Mouse (Mus musculus) neural tube, embryonic 13.5 days (tissue): ENCODE measurements around the gene Gm20715. TPM values are rescaled to one million over a fixed set of nuclear protein-coding genes. Genes with fewer than 3 reads are reported as not detected.
"Not testable (repeated sequence)": the region's sequence is repeated elsewhere in the genome, so short reads cannot be mapped to it uniquely, and the experiment has no call there.

Experiments used
- ATAC-seq: fragments of 200-750 bp; cut with Nextera tagmentation; 2 replicates; pipeline ENCODE4 v1.8.0; 2017; ENCODE audit warnings: low read depth, mild to moderate bottlenecking, moderate TSS enrichment, moderate library complexity
- H3K27ac ChIP-seq: fragments of 300-500 bp; sonication (generic); replicated peaks from 2 replicates; pipeline ENCODE4 v1.5.1; 2015; ENCODE audit warnings: moderate library complexity, mild to moderate bottlenecking, inconsistent platforms
- H3K27me3 ChIP-seq: fragments of 300-500 bp; sonication (generic); 2 replicates; pipeline ENCODE4 v1.6.1; 2015; ENCODE audit warnings: mild to moderate bottlenecking, inconsistent platforms
- H3K36me3 ChIP-seq: fragments of 300-500 bp; sonication (generic); 2 replicates; pipeline ENCODE4 v1.6.1; 2015; ENCODE audit warnings: mild to moderate bottlenecking, inconsistent platforms
- H3K4me1 ChIP-seq: fragments of 300-500 bp; sonication (generic); replicated peaks from 2 replicates; pipeline ENCODE4 v1.6.1; 2015; ENCODE audit warnings: inconsistent platforms
- H3K4me2 ChIP-seq: fragments of 300-500 bp; sonication (generic); 2 replicates; pipeline ENCODE4 v1.6.1; 2015; ENCODE audit warnings: inconsistent platforms, mild to moderate bottlenecking, moderate library complexity
- H3K4me3 ChIP-seq: fragments of 300-500 bp; sonication (generic); 2 replicates; pipeline ENCODE4 v1.5.1; 2015; ENCODE audit warnings: mild to moderate bottlenecking, inconsistent platforms
- H3K9ac ChIP-seq: fragments of 300-500 bp; sonication (generic); 2 replicates; pipeline ENCODE4 v1.6.1; 2015; ENCODE audit warnings: moderate library complexity, mild to moderate bottlenecking, inconsistent platforms
- H3K9me3 ChIP-seq: fragments of 300-500 bp; sonication (generic); 2 replicates; pipeline ENCODE4 v1.6.1; 2016; ENCODE audit warnings: inconsistent platforms
- WGBS: fragments of 180-500 bp; shearing (Covaris S2); methylation state at CpG from one replicate; pipeline ENCODE4 v1.1.7; 2015; 5-methylcytosine and 5-hydroxymethylcytosine counted together
- polyA plus RNA-seq: library from polyadenylated mRNA; unstranded; fragments of >200 nt; fragmentation: Nextera tagmentation; extraction: Ambion mirVana; gene quantifications from 2 replicates; pipeline ENCODE4 v1.2.1, GENCODE M21; 2015

Gm20715 gene
- polyA plus RNA-seq, 1 experiment from 2014 or later, result not detected

DNA sequence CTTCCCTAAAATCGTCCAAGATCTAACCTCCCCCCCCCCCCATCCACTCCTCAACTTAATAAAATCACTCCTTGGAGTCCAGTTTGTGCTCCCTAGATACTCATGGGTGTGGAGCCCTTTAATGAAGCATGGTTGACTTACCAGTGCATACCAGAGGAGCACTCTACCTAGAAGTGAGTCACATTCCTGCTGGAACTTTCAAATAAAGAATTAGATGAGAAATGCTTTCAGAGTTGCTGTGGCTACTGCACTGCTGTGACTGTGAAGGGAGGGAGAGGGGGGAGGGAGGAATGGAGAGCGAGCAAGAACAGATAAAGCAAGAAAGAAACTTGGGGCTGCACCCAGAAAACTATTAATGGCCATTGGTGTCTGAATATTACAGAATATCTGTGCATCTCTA lies 31.1 kb downstream of the Gm20715 start:
- Histone ChIP-seq H3K27me3 (no peaks in the 10 kb centered on the region), H3K4me1 (no peaks in the 10 kb centered on the region), H3K9me3 (no peaks in the 10 kb centered on the region), H3K27ac (no peak overlapping the region), H3K36me3 (no peaks in the 10 kb centered on the region), H3K4me3 (no peak overlapping the region), H3K4me2 (no peak overlapping the region), H3K9ac (no peak overlapping the region)
- 72% methylated on average over 2 of the region's 2 CpGs for WGBS
- ATAC-seq, result no peak

DNA sequence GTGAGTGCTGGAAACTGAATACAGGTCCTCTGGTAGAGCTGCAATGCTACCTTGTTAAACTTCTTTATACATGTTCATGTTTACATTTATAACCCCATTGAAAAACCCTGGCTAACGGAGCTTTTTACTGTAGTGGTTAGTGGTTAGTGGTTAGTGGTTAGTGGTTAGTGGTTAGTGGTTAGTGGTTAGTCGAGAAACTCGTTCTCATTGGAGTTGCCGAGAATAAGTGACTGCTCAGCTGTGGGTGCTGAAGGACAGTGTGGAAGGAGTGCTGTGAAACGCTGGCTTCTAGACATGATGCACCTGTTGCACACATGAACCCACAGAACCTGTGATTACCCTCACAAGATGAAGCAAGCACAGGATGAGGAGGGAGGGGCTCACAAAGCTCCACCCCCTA lies 37.7 kb downstream of the Gm20715 start:
- H3K4me2 ChIP-seq, result no peak overlapping the region
- no peak for ATAC-seq
- no peak overlapping the region for H3K9ac ChIP-seq
- H3K4me1 ChIP-seq, result no peaks in the 10 kb centered on the region
- no peak overlapping the region for H3K4me3 ChIP-seq
- 0 out of 2 replicates have a peak, but pooled peaks cover 4% of the 10 kb centered on the region for H3K9me3 ChIP-seq
- H3K27me3 ChIP-seq, result no peaks in the 10 kb centered on the region
- no peak overlapping the region for H3K27ac ChIP-seq
- 89% methylated on average over 5 of the region's 5 CpGs for WGBS
- no peaks in the 10 kb centered on the region for H3K36me3 ChIP-seq

DNA sequence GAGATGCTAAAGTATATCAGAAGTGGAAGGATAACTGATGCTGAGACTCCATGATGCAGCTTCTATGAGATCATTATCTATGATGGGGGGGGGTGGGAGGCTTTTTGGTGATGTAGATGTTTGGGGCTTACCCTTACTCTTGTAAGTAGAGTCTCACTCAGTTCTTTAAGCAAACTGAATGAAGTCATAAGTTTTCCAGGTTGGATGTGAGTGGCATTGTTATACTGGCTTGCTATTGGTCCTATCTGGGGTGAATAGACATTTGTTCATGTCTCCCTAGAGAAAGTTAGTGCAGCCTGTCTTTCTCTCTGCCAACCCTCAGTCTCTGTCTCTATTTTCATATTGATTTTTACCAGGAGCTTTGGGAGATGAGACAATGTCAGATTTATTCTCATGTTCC lies 45.8 kb downstream of the Gm20715 start, which contains the start of gene Olfr1336:
Gene Olfr1336, plus strand, starts transcription at position 301 of the 400 bp plus-strand sequence.
- Histone ChIP-seq H3K9ac (no peak within 1 kb of the TSS), H3K4me2 (no peak within 1 kb of the TSS), H3K4me1 (no peaks in the 10 kb centered on the region), H3K4me3 (no peak within 1 kb of the TSS), H3K36me3 (no peaks in the 10 kb centered on the region), H3K27ac (no peak within 1 kb of the TSS), H3K27me3 (no peaks in the 10 kb centered on the region), H3K9me3 (no peaks in the 10 kb centered on the region)
- no peak for ATAC-seq

DNA sequence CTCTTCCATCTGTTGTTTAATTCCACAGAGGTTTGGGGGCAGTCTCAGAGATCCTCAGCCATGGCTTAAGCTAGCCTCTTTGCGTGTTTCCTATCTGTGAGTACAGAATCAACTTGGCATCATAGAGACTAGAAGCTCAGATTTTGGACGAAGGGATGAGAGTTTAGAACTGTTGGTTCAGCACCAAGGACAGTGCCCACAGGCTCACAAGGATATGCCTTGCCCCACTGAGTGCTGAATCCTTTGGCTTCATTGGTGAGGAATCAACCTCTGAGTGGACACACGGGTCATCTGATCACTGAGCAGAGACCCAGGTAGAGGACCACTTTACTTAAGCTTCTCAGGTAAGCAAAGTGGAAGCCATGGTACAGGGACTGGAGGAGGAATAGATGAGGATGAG lies 46.3 kb downstream of the Gm20715 start:
- WGBS, result 47% methylated on average over 3 of the region's 3 CpGs
- no peaks in the 10 kb centered on the region for H3K27me3 ChIP-seq
- H3K27ac ChIP-seq, result no peak overlapping the region
- H3K4me3 ChIP-seq, result no peak overlapping the region
- no peak for ATAC-seq
- no peaks in the 10 kb centered on the region for H3K36me3 ChIP-seq
- H3K9me3 ChIP-seq, result no peaks in the 10 kb centered on the region
- no peak overlapping the region for H3K9ac ChIP-seq
- no peaks in the 10 kb centered on the region for H3K4me1 ChIP-seq
- no peak overlapping the region for H3K4me2 ChIP-seq

DNA sequence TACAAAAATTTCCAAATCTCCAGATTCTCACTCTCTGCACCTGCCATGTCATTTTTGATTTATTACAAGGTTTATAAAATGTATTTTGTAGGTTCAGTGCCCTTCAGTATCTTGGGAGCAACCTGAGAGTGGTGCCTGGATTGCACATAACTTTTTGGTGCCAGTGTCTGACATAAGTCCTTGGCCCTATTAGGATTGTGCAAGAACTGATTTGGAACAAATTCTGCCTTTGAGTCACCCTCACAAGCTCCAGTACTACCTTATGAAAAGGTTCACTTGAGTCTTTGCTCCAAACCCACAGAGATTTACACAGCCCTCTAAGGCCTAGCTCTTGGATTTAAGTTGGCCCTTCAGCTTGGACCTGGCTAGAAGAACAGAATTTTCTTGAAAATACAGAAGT lies 56.9 kb downstream of the Gm20715 start, which contains the start of gene Olfr1346:
Gene Olfr1346, plus strand, starts transcription at position 151 of the 400 bp plus-strand sequence.
- Histone ChIP-seq H3K4me2 (no peak within 1 kb of the TSS), H3K9ac (no peak within 1 kb of the TSS), H3K27ac (no peak within 1 kb of the TSS), H3K36me3 (no peaks in the 10 kb centered on the region), H3K4me3 (no peak within 1 kb of the TSS), H3K4me1 (no peaks in the 10 kb centered on the region), H3K27me3 (no peaks in the 10 kb centered on the region), H3K9me3 (no peaks in the 10 kb centered on the region)
- no peak for ATAC-seq

DNA sequence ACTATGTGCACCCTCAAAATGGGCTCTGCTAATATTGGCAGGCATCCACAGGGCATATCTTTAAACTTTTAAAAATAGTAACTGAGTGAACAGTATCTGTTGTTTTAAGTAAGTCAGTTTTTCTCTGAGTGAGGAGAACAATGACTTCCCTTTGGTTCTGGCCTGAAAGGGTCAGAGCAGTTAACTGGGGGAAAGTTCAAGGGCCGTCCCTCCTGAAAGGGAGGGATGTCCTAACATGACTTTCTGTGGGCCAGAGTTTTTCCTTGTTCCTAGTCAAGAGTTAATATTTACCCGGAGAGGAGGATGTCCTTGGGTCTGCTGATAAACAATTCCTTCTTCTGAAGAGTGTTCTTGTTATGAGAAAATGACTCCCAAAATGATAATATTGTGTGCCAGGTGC lies 67.6 kb downstream of the Gm20715 start:
- not testable (repeated sequence) for H3K27me3 ChIP-seq, H3K9me3 ChIP-seq, H3K36me3 ChIP-seq, H3K4me3 ChIP-seq, H3K4me2 ChIP-seq, H3K27ac ChIP-seq, H3K9ac ChIP-seq, ATAC-seq, H3K4me1 ChIP-seq
- WGBS, result 83% methylated on average over 2 of the region's 2 CpGs

DNA sequence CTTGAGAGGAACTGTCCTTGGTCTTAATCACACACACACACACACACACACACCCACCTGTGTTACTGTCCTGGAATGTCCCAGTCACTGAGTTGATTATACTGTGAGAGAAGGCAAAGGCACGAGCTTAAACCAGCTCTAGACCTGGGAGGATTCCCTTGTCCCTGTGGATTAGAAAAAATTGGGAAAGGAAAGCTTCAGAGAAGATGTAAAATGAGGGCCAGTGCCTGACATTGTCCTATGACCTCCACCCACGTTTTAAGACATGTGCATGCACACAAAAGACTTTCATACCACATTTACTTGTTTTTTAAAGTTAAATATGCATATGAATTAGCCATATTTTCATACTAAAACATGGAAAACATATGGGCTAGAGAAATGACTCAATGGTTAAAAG lies 76.8 kb downstream of the Gm20715 start, which contains the start of gene Olfr5:
Gene Olfr5, minus strand, starts transcription at position 101 of the 400 bp plus-strand sequence.
- H3K4me1 ChIP-seq, result no peaks in the 10 kb centered on the region
- H3K4me2 ChIP-seq, result no peak within 1 kb of the TSS
- no peaks in the 10 kb centered on the region for H3K27me3 ChIP-seq
- H3K36me3 ChIP-seq, result no peaks in the 10 kb centered on the region
- WGBS, result 40% methylated on average over 2 of the region's 2 CpGs
- 0 out of 2 replicates have a peak, but pooled peaks cover 3% of the 10 kb centered on the region for H3K9me3 ChIP-seq
- H3K4me3 ChIP-seq, result no peak within 1 kb of the TSS
- no peak for ATAC-seq
- no peak within 1 kb of the TSS for H3K9ac ChIP-seq
- H3K27ac ChIP-seq, result no peak within 1 kb of the TSS

Other genes starting within 250 kb of the Gm20715 start
- gene Zfp444, start 238.1 kb upstream of the Gm20715 start, polyA plus RNA-seq, result 71.4 and 81.0 TPM in 2 replicates
- gene Galp, start 213.2 kb upstream of the Gm20715 start, polyA plus RNA-seq, result not detected in 2 replicates
- gene Zscan5b, start 188.0 kb upstream of the Gm20715 start, polyA plus RNA-seq, result not detected in 2 replicates
- gene Epp13, start 157.6 kb upstream of the Gm20715 start, polyA plus RNA-seq, result not detected in 2 replicates
- 17.7 and 17.8 TPM in 2 replicates for gene Zfp667, start 123.7 kb upstream of the Gm20715 start, polyA plus RNA-seq
- 10.4 and 14.0 TPM in 2 replicates for gene Zfp583, start 79.0 kb upstream of the Gm20715 start, polyA plus RNA-seq
- 6.7 and 7.4 TPM in 2 replicates for gene Gm3854, start 66.5 kb upstream of the Gm20715 start, polyA plus RNA-seq
- gene Zfp78, start 47.0 kb upstream of the Gm20715 start, polyA plus RNA-seq, result 3.5 and 4.5 TPM in 2 replicates
- 12.0 and 15.1 TPM in 2 replicates for gene Zfp28, start 27.0 kb upstream of the Gm20715 start, polyA plus RNA-seq
- 2.8 and 3.2 TPM in 2 replicates for gene Smim17, start 11.6 kb upstream of the Gm20715 start, polyA plus RNA-seq
- gene Olfr1344, start 28.4 kb downstream of the Gm20715 start, polyA plus RNA-seq, result 0.10 TPM in 1 of 2 replicates, not detected in the other
- gene Olfr1336, start 45.9 kb downstream of the Gm20715 start, polyA plus RNA-seq, result not detected in 2 replicates
- not detected in 2 replicates for gene Olfr1346, start 56.8 kb downstream of the Gm20715 start, polyA plus RNA-seq
- not detected in 2 replicates for gene Olfr5, start 76.7 kb downstream of the Gm20715 start, polyA plus RNA-seq
- not detected in 2 replicates for gene Olfr1347, start 89.5 kb downstream of the Gm20715 start, polyA plus RNA-seq
- gene Olfr1348, start 98.5 kb downstream of the Gm20715 start, polyA plus RNA-seq, result not detected in 2 replicates
- gene Olfr1349, start 112.7 kb downstream of the Gm20715 start, polyA plus RNA-seq, result not detected in 2 replicates
- not detected in 2 replicates for gene Olfr1350, start 154.6 kb downstream of the Gm20715 start, polyA plus RNA-seq